Mouse (Mus musculus): ENCODE results near the gene Trim50. TPM values are rescaled to one million over a fixed set of nuclear protein-coding genes. Genes with fewer than 3 reads are reported as not detected.

The Trim50 gene
- polyA plus RNA-seq, 2 experiments from 2014 or later, result not detected

GRCm38 (mm10) chr5:135369787-135370654 is 16.9 kb downstream of the Trim50 start, which contains the start of gene Nsun5:
Gene Nsun5, plus strand, starts transcription at chr5:135369953.
- peak; percentile 91 for ATAC-seq

GRCm38 (mm10) chr5:135371195-135371594 is 18.1 kb downstream of the Trim50 start:
- no peak for ATAC-seq

GRCm38 (mm10) chr5:135373601-135374000 is 20.5 kb downstream of the Trim50 start:
- no peak for ATAC-seq

- no peak for ATAC-seq
Measured at GRCm38 (mm10) chr5:135375167-135375566, 22.1 kb downstream of the Trim50 start.

GRCm38 (mm10) chr5:135376341-135376740 is 23.2 kb downstream of the Trim50 start:
- no peak for ATAC-seq

GRCm38 (mm10) chr5:135380681-135381080 is 27.6 kb downstream of the Trim50 start:
- no peak for ATAC-seq

- ATAC-seq, result no peak
Measured at GRCm38 (mm10) chr5:135381356-135381925, 28.3 kb downstream of the Trim50 start.

- ATAC-seq, result no peak
Measured at GRCm38 (mm10) chr5:135382746-135383145, 29.7 kb downstream of the Trim50 start.

GRCm38 (mm10) chr5:135383771-135384170 is 30.7 kb downstream of the Trim50 start:
- ATAC-seq, result no peak

- peak; percentile 97 for ATAC-seq
Measured at GRCm38 (mm10) chr5:135394004-135394823, 41.1 kb downstream of the Trim50 start, which contains the start of gene Pom121. Gene Pom121, minus strand, starts transcription at chr5:135394546.

- ATAC-seq, result no peak
Measured at GRCm38 (mm10) chr5:135395826-135396225, 42.7 kb downstream of the Trim50 start.

GRCm38 (mm10) chr5:135399382-135399781 is 46.3 kb downstream of the Trim50 start:
- ATAC-seq, result no peak

GRCm38 (mm10) chr5:135400244-135400643 is 47.1 kb downstream of the Trim50 start:
- peak; percentile 70 for ATAC-seq

GRCm38 (mm10) chr5:135404623-135405022 is 51.5 kb downstream of the Trim50 start:
- ATAC-seq, result no peak

GRCm38 (mm10) chr5:135405437-135405836 is 52.3 kb downstream of the Trim50 start:
- ATAC-seq, result no peak

GRCm38 (mm10) chr5:135408114-135408513 is 55.0 kb downstream of the Trim50 start:
- no peak for ATAC-seq

GRCm38 (mm10) chr5:135410266-135410665 is 57.2 kb downstream of the Trim50 start:
- ATAC-seq, result no peak

Other genes starting within 250 kb of the Trim50 start
- gene Tbl2, start 203.6 kb upstream of the Trim50 start, polyA plus RNA-seq (2017; shearing (Covaris generic)), result 1 to 10 TPM; 4.8 to 5.3 TPM
- gene Bcl7b, start 185.0 kb upstream of the Trim50 start, polyA plus RNA-seq (2017; shearing (Covaris generic)), result 10 to 100 TPM; 47.1 to 79.6 TPM
- gene Baz1b, start 166.0 kb upstream of the Trim50 start, polyA plus RNA-seq (2017; shearing (Covaris generic)), result 10 to 100 TPM; 25.2 to 25.4 TPM
- gene Fzd9, start 102.1 kb upstream of the Trim50 start, polyA plus RNA-seq (2017; shearing (Covaris generic)), result not detected
- gene Fkbp6, start 3.3 kb upstream of the Trim50 start, polyA plus RNA-seq (2017; shearing (Covaris generic)), result not detected
- 10 to 100 TPM; 24.7 to 29.1 TPM for gene Nsun5, start 16.7 kb downstream of the Trim50 start, polyA plus RNA-seq (2017; shearing (Covaris generic))
- 10 to 100 TPM; 12.2 to 20.4 TPM for gene Pom121, start 41.3 kb downstream of the Trim50 start, polyA plus RNA-seq (2017; shearing (Covaris generic))
- 1 to 10 TPM; 5.4 to 7.4 TPM for gene Hip1, start 191.8 kb downstream of the Trim50 start, polyA plus RNA-seq (2017; shearing (Covaris generic))
- gene Ccl26, start 210.3 kb downstream of the Trim50 start, polyA plus RNA-seq (2017; shearing (Covaris generic)), result not detected
- gene Ccl24, start 219.8 kb downstream of the Trim50 start, polyA plus RNA-seq (2017; shearing (Covaris generic)), result not detected